Mouse (Mus musculus) ovary, postnatal 36 days (tissue): Measurements from ENCODE around the gene 4930402H24Rik.

Experiments
- DNase-seq: peaks from one replicate; pipeline ENCODE4 v3.0.0; 2022; ENCODE audit warnings: low spot score, mixed read lengths

4930402H24Rik gene

DNA sequence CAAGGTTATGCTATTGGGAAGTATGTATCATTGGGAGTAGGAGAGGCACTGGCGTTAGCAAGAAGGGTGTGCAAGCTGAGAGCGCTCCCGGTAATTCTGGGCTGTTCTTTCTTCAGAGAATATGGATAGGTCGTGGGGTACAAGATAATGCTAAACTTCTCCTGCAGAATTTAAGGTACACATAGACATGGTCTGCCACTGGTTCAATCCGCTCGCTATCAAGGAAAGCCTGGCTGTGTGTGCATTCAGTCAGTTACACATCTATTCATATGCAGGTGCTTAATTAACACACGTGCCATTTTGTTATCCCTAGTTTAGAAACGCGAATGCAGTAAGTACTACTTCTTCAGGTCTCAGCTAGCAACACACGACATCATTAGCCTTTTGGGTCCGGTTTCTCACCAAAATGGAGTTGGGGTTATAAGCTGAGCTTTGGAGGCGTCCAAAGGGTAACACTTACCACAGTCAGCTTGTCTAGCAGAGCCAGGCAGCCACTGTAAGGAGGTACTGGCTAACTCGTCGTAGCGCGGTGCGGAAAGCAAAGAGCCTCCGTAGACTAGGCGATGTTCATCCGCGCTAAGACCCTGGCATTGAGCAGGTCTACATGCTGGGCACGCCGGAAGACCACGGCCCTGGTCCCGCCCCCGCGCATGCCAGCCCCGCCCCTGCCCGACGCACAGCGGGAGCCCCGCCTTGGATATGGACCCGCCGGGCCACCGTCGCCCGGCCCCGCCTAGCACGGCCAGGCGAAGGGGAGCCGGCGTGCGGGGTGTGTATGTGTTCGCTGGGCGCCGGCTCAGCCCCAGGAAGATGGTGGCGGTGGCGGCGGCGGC is at the start of gene 4930402H24Rik, which contains the start of gene Atrn:
TSS of gene 4930402H24Rik (minus strand) at position 656 of the 833 bp plus-strand sequence.
TSS of gene Atrn (plus strand) at position 745 of the 833 bp plus-strand sequence.
- DNase-seq, result peak; percentile 93

- peak; percentile 80 for DNase-seq
Observed at GRCm38 (mm10) chr2:130950548-130950947, 44.3 kb upstream of the 4930402H24Rik start.

- DNase-seq, result no peak
Observed at GRCm38 (mm10) chr2:130949781-130950180, 43.6 kb upstream of the 4930402H24Rik start.

GRCm38 (mm10) chr2:130932865-130933264 is 26.7 kb upstream of the 4930402H24Rik start:
- DNase-seq, result peak; percentile 8

DNA sequence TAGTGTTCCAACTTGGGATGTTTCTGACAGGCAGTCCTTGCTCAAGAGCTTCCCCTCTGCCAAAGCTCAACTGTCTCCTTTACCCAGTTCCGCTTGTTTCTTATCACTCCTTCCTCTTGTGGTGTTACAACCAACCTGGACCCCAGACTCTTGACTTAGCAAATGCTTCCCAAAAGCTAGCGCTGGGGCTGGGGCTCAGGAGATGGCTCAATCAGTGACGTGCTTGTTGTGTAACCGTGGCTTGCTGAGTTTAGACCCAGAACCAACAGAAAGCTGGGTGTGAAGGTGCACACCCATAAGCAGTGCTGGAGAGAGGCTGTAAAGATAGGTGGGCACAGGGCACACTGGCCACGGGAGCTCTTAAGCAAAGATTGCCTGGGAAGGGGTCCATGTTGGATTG is 23.8 kb upstream of the 4930402H24Rik start:
- DNase-seq, result no peak

DNA sequence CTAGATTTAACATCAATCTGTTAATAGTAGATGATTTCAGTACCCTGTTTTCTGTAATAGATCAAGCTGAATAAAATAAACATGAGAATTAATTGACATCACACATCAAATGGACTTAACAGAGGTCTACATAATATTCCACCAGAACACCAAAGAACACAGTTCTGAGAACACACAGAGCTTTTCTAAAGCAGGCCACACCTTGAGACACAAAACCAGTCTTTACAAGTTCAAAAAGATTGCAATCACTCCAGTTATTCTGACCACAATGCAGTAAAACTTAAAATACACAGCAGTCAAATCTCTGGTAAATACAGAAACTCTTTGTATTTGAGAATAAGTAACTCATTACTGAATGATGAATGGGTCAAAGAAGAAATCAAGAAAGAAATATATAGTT is 22.3 kb upstream of the 4930402H24Rik start:
- no peak for DNase-seq

DNA sequence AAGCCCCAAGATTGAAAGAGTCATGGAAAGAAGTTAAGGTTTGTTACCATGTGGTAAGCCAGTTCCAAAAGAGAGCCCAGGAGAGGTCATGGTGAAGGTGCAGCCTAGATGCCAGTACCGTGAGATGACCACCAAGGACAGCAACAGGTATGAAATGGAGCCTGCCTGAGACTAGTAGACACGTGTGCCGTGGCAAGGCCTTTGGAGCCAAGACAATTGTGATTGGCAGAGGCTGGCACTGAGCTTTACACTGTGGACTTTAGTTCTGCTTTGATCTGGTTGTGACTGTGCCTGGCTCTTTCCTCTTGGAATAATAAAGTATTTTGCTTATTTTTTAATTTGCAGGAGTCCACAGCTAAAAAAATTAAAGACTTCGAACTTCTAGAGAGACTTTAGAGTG is 21.8 kb upstream of the 4930402H24Rik start:
- DNase-seq, result no peak

DNA sequence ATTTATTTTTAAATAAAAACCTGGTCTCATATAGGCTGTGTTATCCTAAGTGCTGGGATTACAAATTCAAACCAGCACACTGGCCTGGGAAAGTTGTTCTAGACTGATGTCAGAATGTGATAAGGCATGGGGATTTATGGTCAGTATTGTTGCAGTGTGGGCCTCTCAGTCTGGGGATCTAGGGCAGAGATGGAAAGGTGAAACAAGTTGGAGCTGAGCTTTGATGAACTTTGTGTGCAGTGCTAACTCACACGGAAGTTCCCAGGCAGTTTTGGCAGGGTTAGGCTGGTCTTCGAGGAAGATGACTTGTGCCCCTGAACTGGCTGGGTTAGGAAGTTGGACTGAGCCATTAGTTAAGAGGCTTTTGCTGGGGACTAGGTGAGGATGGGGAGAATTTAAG is 18.7 kb upstream of the 4930402H24Rik start:
- DNase-seq, result no peak

DNA sequence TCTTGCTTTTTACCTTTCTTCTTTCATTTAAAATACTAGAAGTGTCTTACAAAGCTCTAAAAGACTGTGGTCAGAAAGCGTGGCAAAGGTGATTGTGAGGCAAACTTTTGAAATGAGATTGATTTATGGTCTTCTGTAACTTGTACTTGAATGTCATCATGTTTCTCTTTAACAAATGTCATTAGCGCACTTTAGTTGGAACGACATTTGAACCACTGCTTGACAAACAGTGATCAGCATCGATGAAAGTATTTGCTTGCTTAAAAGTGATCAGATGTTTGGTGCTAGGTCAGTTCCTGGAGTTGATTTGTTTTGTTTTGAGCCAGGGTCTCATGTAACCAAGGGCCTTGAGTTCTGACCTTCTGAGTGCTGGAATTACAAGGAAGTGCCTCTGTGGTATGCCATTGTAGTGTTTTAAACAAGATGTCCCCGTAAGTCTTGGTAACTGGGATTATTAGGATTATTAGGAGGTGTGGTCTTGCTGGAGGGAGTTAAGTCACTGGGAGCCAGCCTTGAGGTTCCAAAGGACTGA is 12.9 kb upstream of the 4930402H24Rik start:
- DNase-seq, result no peak

GRCm38 (mm10) chr2:130917686-130918085 is 11.5 kb upstream of the 4930402H24Rik start:
- DNase-seq, result no peak

DNA sequence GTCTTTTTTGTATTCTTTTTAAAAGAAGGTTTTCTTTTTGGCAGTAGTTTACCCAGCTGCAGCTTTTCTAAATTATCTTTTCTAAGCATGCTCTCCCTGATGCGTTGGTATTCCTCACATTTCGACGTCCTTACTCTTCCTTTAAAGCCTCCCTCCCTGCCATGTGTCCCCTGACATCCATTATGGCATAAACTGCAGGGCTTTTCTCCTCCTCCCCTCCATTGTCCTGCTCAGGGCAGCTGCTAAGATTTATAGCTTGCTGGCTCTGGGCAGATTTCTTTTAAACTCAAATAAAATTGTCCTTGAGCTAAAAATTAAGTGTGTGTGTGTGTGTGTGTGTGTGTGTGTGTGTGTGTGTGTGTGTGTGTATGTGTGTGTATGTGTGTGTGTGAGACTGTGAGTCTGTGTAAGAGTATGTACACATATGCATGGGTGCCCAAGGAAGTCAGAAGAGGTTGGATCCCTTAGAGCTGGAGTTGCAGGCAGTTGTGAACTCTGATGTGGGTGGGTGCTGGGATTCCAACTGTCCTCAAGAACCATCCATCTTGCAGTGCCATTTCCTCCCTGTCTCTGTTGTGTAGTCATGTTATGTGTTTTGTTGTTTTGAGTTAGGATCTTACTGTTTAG is 10.4 kb upstream of the 4930402H24Rik start:
- no peak for DNase-seq

- DNase-seq, result no peak
Observed at GRCm38 (mm10) chr2:130914873-130915272, 8.7 kb upstream of the 4930402H24Rik start.

DNA sequence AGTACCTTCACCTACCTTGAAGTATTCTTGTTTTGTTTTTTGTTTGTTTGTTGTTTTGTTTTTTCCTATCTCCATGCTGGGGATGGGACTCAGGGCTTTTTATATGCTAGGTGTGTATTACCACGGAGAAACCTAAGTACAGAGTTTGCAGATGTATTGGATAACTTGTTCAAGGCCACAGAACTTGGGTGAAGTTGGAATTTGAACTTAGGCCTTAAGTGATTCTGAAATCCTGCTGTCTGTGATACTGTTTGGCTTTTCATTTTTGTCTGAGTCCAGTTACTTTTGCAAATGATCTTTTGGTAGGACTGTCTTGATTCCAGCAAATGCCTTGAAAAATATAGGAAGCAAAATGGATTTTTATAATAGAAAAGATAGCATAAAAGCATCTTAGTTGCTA is 5.5 kb upstream of the 4930402H24Rik start:
- DNase-seq, result no peak

DNA sequence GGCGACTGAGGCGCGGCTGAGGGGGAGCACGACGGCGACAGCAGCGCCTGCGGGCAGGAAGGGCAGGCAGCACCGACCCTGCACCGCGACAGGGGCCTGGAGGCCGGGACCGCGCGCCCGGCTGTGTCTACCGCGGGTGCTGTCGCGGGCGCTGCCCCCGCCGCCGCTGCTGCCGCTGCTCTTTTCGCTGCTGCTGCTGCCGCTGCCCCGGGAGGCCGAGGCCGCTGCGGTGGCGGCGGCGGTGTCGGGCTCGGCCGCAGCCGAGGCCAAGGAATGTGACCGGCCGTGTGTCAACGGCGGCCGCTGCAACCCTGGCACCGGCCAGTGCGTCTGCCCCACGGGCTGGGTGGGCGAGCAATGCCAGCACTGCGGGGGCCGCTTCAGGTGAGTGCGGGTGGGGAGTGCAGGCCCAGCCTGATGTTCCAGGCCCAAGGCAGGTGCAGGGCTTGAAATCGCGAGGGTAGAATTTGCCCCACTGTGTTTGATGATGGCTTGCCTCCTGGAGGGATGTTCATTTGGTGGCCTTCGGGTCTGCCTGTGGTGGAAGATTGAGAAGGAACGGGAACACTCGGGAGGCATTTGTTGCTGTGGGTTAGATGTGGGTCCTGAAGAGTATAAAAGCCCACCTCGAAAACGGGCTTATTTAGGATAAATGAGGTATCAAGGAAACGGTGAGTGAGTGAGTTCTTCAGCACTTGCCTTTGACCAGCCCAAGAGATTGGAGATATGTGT is 544 bp upstream of the 4930402H24Rik start:
- no peak for DNase-seq

- DNase-seq, result no peak
Observed at GRCm38 (mm10) chr2:130898783-130899182, 7.4 kb downstream of the 4930402H24Rik start.

DNA sequence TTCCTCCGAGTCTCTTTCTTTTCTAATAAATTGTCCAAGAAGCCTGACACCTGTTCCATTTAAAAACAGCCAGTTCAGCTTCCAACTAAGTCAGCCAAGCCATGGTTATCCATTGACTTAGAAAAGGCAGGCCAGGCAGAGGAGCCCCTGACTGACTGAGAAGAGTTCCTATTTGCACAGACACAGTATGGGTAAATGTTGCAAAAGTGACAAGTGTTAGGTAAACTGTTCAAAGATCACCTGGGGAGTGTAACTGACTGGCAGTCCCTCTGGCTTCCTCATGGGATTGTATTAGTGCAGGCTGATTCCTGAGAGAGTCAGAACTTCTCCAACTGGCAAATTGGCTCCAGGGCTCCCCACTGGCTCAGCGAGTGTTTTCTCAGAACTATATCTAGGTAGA is 8.3 kb downstream of the 4930402H24Rik start:
- no peak for DNase-seq

GRCm38 (mm10) chr2:130896944-130897343 is 9.3 kb downstream of the 4930402H24Rik start:
- no peak for DNase-seq

- DNase-seq, result no peak
Observed at GRCm38 (mm10) chr2:130887456-130887855, 18.8 kb downstream of the 4930402H24Rik start.

GRCm38 (mm10) chr2:130886983-130887382 is 19.2 kb downstream of the 4930402H24Rik start:
- no peak for DNase-seq

- DNase-seq, result no peak
Observed at GRCm38 (mm10) chr2:130877376-130877775, 28.8 kb downstream of the 4930402H24Rik start.

GRCm38 (mm10) chr2:130870916-130871315 is 35.3 kb downstream of the 4930402H24Rik start:
- no peak for DNase-seq

GRCm38 (mm10) chr2:130862091-130862490 is 44.1 kb downstream of the 4930402H24Rik start:
- no peak for DNase-seq
